Mouse (Mus musculus) heart, adult 2 months (tissue): ENCODE results near the gene Popdc2. TPM values are rescaled to one million over a fixed set of nuclear protein-coding genes. Genes with fewer than 3 reads are reported as not detected.
A peak's percentile ranks its signal among the peaks of the same experiment; 100 is the strongest.

Experiments
- DNase-seq, 2 experiments: peaks; one replicate each; pipeline ENCODE4 v3.0.0; 2021
- H3K27ac ChIP-seq: fragments of 200-600 bp; 2 replicates; pipeline ENCODE4 v1.8.1; 2022
- H3K27me3 ChIP-seq: fragments of 200-500 bp; 2 replicates; pipeline ENCODE4 v1.6.1; 2012; ENCODE audit warnings: mild to moderate bottlenecking, low read length, inconsistent platforms, mixed read lengths; ENCODE audit not compliant: control insufficient read depth, insufficient read depth
- H3K36me3 ChIP-seq: fragments of 200-500 bp; 2 replicates; pipeline ENCODE4 v1.6.1; 2012; ENCODE audit warnings: low read length, inconsistent platforms; ENCODE audit not compliant: control insufficient read depth, insufficient read depth
- H3K4me1 ChIP-seq: fragments of 200-500 bp; 2 replicates; pipeline ENCODE4 v1.6.1; 2011; ENCODE audit warnings: low read length; ENCODE audit not compliant: control insufficient read depth, insufficient read depth
- H3K4me3 ChIP-seq: fragments of 200-600 bp; 2 replicates; pipeline ENCODE4 v1.8.1; 2022
- H3K79me2 ChIP-seq: fragments of 200-500 bp; replicated peaks from 2 replicates; pipeline ENCODE4 v1.6.1; 2012; ENCODE audit warnings: mild to moderate bottlenecking, inconsistent platforms, low read length, moderate library complexity, mixed read lengths; ENCODE audit not compliant: control insufficient read depth, insufficient read depth
- H3K9ac ChIP-seq: fragments of 200-500 bp; 2 replicates; pipeline ENCODE4 v1.6.1; 2012; ENCODE audit warnings: low read depth, mild to moderate bottlenecking, control low read depth, inconsistent platforms, low read length, mixed read lengths
- CTCF ChIP-seq: fragments of 200-600 bp; IDR thresholded peaks from 2 replicates; pipeline ENCODE4 v1.8.1; 2022; ENCODE audit warnings: antibody characterized with exemption, mild to moderate bottlenecking, moderate library complexity
- EP300 ChIP-seq: fragments of 200-500 bp; IDR thresholded peaks from 2 replicates; pipeline ENCODE4 v1.6.1; 2011; ENCODE audit warnings: low read depth, low read length, control low read depth; ENCODE audit not compliant: insufficient read depth
- POLR2A ChIP-seq: fragments of 200-500 bp; IDR thresholded peaks from 2 replicates; pipeline ENCODE4 v1.6.1; 2011; ENCODE audit warnings: mild to moderate bottlenecking, low read depth, low read length, control low read depth; ENCODE audit not compliant: insufficient read depth
- WGBS: fragments of 180-500 bp; shearing (Covaris S2); methylation state at CpG from one replicate; pipeline ENCODE4 v1.1.7; 2018; 5-methylcytosine and 5-hydroxymethylcytosine counted together
- intact Hi-C: fragments of 180-260 bp; cut with DNase I; formaldehyde crosslinking; loops from one replicate; pipeline ENCODE4 v1.15.1; 2025
- polyA plus RNA-seq: library from polyadenylated mRNA; depleted of rRNA; stranded (reverse); fragments of >200 nt; gene quantifications from 2 replicates; pipeline ENCODE4 v1.2.3, GENCODE M21; 2012
- total RNA-seq, 2 experiments: library from RNA; stranded (reverse); gene quantifications; 2 replicates each; pipeline ENCODE4 v1.2.3; 2021

Gene Popdc2
- total and polyA plus RNA-seq, 3 experiments = 462 to 695 (median 476) TPM

- no peak for DNase-seq
- Histone ChIP-seq H3K9ac (no peak overlapping the region), H3K4me1 (peaks cover 5% of the 10 kb centered on the region), H3K36me3 (no peaks in the 10 kb centered on the region), H3K79me2 (no peaks in the 10 kb centered on the region), H3K27ac (no peak overlapping the region; the same call in 1 of the 2 replicates), H3K27me3 (no peaks in the 10 kb centered on the region), H3K4me3 (no peak overlapping the region)
- WGBS = 57% methylated on average over 6 of the region's 6 CpGs
- intact Hi-C loops = loop anchor here (5.0 kb wide), 1 partner anchor 87 kb away; no protein-coding TSS in a partner anchor
- TF ChIP-seq POLR2A (no peak), CTCF (no peak), EP300 (no peak)
Observed at GRCm38 (mm10) chr16:38395060-38395730, 33.2 kb downstream of the Popdc2 start.

DNA sequence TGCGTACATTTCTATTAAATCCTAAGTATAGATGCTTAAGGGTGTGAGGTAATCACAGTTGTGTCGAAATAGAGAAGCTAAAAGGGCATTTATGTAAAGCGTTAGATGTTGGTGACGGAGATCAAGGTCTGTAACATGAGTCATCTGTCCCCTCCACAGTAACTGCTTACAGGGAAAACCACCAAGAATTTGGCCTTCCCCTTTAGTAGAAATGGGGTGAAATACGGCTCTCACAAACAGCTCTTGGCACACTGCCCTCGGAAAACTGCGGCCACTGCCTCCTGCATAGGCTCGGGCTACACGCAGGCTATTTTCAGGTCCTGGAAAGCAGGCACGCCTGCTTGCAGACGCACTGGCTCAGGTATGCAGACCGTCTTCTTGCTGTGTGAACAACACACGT, 34.1 kb downstream of the Popdc2 start:
- Histone ChIP-seq H3K9ac (no peak overlapping the region), H3K79me2 (no peaks in the 10 kb centered on the region), H3K27me3 (no peaks in the 10 kb centered on the region), H3K27ac (peak overlapping the region; percentile 34; the same call in 1 of the 2 replicates), H3K4me3 (no peak overlapping the region; the same call in 1 of the 2 replicates), H3K36me3 (no peaks in the 10 kb centered on the region), H3K4me1 (peaks cover 5% of the 10 kb centered on the region)
- 27% methylated on average over 13 of the region's 13 CpGs for WGBS
- intact Hi-C loops = loop anchor here (5.0 kb wide), 1 partner anchor 86 kb away; no protein-coding TSS in a partner anchor
- DNase-seq = peak; percentile 69 to 73
- no peak for TF ChIP-seq POLR2A
- no peak for TF ChIP-seq EP300
- no peak for TF ChIP-seq CTCF

- 96% methylated on average over 6 of the region's 6 CpGs for WGBS
- H3K79me2 ChIP-seq = no peaks in the 10 kb centered on the region
- H3K9ac ChIP-seq = no peak overlapping the region
- H3K27ac ChIP-seq = no peak overlapping the region
- intact Hi-C loops = loop anchor here (5.0 kb wide), 1 partner anchor 84 kb away; no protein-coding TSS in a partner anchor
- H3K4me3 ChIP-seq = no peak overlapping the region
- no peaks in the 10 kb centered on the region for H3K27me3 ChIP-seq
- no peaks in the 10 kb centered on the region for H3K36me3 ChIP-seq
- no peak for DNase-seq
- TF ChIP-seq POLR2A (no peak), EP300 (no peak), CTCF (no peak)
- H3K4me1 ChIP-seq = peaks cover 3% of the 10 kb centered on the region
Observed at GRCm38 (mm10) chr16:38398266-38398665, 36.3 kb downstream of the Popdc2 start.

DNA sequence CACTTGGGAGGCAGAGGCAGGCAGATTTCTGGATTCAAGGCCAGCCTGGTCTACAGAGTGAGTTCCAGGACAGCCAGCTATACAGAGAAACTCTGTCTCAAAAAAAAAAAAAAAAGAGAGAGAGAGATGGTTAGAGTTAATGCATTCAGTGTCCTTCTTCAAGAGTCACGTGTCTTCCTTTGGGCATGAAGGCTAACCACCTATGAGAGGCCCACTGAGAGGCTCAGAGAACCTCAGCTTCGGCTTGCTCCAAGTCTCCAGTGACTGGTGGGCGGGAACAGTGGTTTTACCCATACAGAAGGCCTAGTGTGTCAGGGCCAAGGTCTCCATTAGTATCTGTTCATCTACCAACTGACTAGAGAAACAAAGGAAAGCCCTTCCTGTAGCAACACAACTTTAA, 37.1 kb downstream of the Popdc2 start:
- DNase-seq = no peak
- Histone ChIP-seq H3K27me3 (no peaks in the 10 kb centered on the region), H3K27ac (peak overlapping the region; percentile 75), H3K4me1 (peaks cover 3% of the 10 kb centered on the region), H3K4me3 (no peak overlapping the region), H3K9ac (no peak overlapping the region), H3K79me2 (no peaks in the 10 kb centered on the region), H3K36me3 (no peaks in the 10 kb centered on the region)
- 72% methylated on average over 3 of the region's 3 CpGs for WGBS
- TF ChIP-seq POLR2A (no peak), CTCF (no peak), EP300 (no peak)
- intact Hi-C loops = loop anchor here (5.0 kb wide), 1 partner anchor 83 kb away; no protein-coding TSS in a partner anchor

DNA sequence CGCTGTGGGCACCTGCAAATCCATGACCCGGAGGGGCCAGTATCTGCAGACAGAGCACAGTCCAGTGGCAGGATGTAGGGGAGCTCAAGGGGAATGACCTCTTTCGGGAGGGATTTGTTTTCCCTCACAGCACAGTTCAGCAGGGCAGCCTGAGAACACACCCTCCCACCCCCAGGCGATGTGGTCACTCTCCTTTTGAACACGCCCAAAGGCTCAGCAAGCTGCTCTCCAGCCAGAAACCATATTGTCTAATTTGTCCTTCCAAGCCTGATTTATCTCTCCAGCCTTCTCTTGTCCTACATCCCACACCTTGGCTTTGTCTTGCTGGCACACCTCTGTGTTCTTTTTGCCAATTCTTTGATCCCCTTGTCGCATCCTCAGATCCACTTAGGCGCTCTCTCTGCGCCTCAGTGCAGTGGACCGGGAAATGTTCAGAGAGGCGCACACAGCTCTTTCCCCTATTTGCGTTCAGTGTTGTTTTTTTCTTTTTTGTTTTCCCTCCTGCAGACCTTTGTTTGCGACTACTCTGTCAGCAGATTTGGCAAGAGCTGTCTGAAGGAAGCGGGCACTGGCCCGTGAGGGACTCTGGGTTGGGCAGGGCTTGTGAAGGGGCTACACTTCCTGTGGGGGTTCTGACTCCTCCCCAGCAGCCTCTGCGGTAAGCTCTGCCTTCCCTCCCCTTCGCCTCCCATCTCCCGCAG, 37.7 kb downstream of the Popdc2 start:
- Histone ChIP-seq H3K36me3 (no peaks in the 10 kb centered on the region), H3K4me3 (peak overlapping the region; percentile 26; the same call in 1 of the 2 replicates), H3K27ac (peak overlapping the region; percentile 75), H3K9ac (no peak overlapping the region), H3K4me1 (peaks cover 1% of the 10 kb centered on the region; the same call in 1 of the 2 replicates), H3K27me3 (no peaks in the 10 kb centered on the region), H3K79me2 (no peaks in the 10 kb centered on the region)
- DNase-seq = peak; percentile 57 to 73
- TF ChIP-seq CTCF = no peak
- no peak; the same call in 1 of the 2 replicates for TF ChIP-seq POLR2A
- no peak for TF ChIP-seq EP300
- intact Hi-C loops = loop anchor here (5.0 kb wide), 1 partner anchor 83 kb away; no protein-coding TSS in a partner anchor
- 21% methylated on average over 17 of the region's 17 CpGs for WGBS
